Mouse (Mus musculus): ENCODE data around the gene Srarp. TPM values are rescaled to one million over a fixed set of nuclear protein-coding genes. Genes with fewer than 3 reads are reported as not detected.

The Srarp gene
- total RNA-seq, 4 experiments from 2014 or later, result 0.32 to 0.54 (median 0.36) TPM; not detected in 1

- peak; percentile 49 to 69 for DNase-seq (ENCODE audit: low spot score in 2 of 2)
These were observed 10.1 kb downstream of the Srarp start for GRCm38 (mm10) chr4:141425484-141426479.

GRCm38 (mm10) chr4:141423691-141424431 is 12.0 kb downstream of the Srarp start:
- no peak for DNase-seq (ENCODE audit: low spot score in 2 of 2)

- DNase-seq (ENCODE audit: low spot score in 2 of 2), result no peak
These were observed 12.6 kb downstream of the Srarp start for GRCm38 (mm10) chr4:141423288-141423687.

GRCm38 (mm10) chr4:141422841-141423240 is 13.1 kb downstream of the Srarp start:
- no peak for DNase-seq (ENCODE audit: low spot score in 2 of 2)

- peak; percentile 64 to 78 for DNase-seq (ENCODE audit: low spot score in 2 of 2)
These were observed 14.5 kb downstream of the Srarp start for GRCm38 (mm10) chr4:141421423-141421822.

- DNase-seq (ENCODE audit: low spot score in 2 of 2), result no peak
These were observed 15.0 kb downstream of the Srarp start for GRCm38 (mm10) chr4:141420886-141421285.

GRCm38 (mm10) chr4:141420192-141420829 is 15.6 kb downstream of the Srarp start, which contains the start of gene Hspb7:
Gene Hspb7, plus strand, starts transcription at chr4:141420779.
- DNase-seq (ENCODE audit: low spot score in 2 of 2), result no peak

GRCm38 (mm10) chr4:141419398-141420191 is 16.3 kb downstream of the Srarp start:
- no peak for DNase-seq (ENCODE audit: low spot score in 2 of 2)

- DNase-seq (ENCODE audit: low spot score in 2 of 2), result no peak
These were observed 20.0 kb downstream of the Srarp start, which contains the start of gene Clcnkb for GRCm38 (mm10) chr4:141415924-141416323. Gene Clcnkb, minus strand, starts transcription at chr4:141416014.

- no peak for DNase-seq (ENCODE audit: low spot score in 2 of 2)
These were observed 24.4 kb downstream of the Srarp start for GRCm38 (mm10) chr4:141411430-141411992.

- no peak for DNase-seq (ENCODE audit: low spot score in 2 of 2)
These were observed 27.3 kb downstream of the Srarp start for GRCm38 (mm10) chr4:141408577-141408976.

- peak in 1 of 2 experiments; percentile 54 for DNase-seq (ENCODE audit: low spot score in 2 of 2)
These were observed 29.2 kb downstream of the Srarp start for GRCm38 (mm10) chr4:141406516-141407299.

- no peak for DNase-seq (ENCODE audit: low spot score in 2 of 2)
These were observed 30.6 kb downstream of the Srarp start for GRCm38 (mm10) chr4:141405314-141405622.

GRCm38 (mm10) chr4:141404518-141405313 is 31.2 kb downstream of the Srarp start:
- peak; percentile 78 to 82 for DNase-seq (ENCODE audit: low spot score in 2 of 2)

GRCm38 (mm10) chr4:141400171-141400570 is 35.7 kb downstream of the Srarp start:
- no peak for DNase-seq (ENCODE audit: low spot score in 2 of 2)

- DNase-seq (ENCODE audit: low spot score in 2 of 2), result no peak
These were observed 37.4 kb downstream of the Srarp start, which contains the start of gene Clcnka for GRCm38 (mm10) chr4:141398545-141398944. Gene Clcnka, minus strand, starts transcription at chr4:141398724.

- no peak for DNase-seq (ENCODE audit: low spot score in 2 of 2)
These were observed 38.0 kb downstream of the Srarp start for GRCm38 (mm10) chr4:141397861-141398260.

GRCm38 (mm10) chr4:141394751-141395150 is 41.2 kb downstream of the Srarp start:
- DNase-seq (ENCODE audit: low spot score in 2 of 2), result no peak

GRCm38 (mm10) chr4:141391293-141391692 is 44.6 kb downstream of the Srarp start:
- DNase-seq (ENCODE audit: low spot score in 2 of 2), result no peak

Data from gastrocnemius, adult 8-10 months (tissue).